Mouse (Mus musculus): ENCODE measurements around the gene Cntn1. TPM values are rescaled to one million over a fixed set of nuclear protein-coding genes. Genes with fewer than 3 reads are reported as not detected.

Gene Cntn1
- total RNA-seq, 1 experiment from 2014 or later, result not detected

- ATAC-seq (replicated peaks; ENCODE audit: low read depth, poor library complexity, severe bottlenecking), result no peak
Observed at GRCm38 (mm10) chr15:92364592-92364991, 313.6 kb downstream of the Cntn1 start.

Other genes with a start within 250 kb of the Cntn1 start
- not detected in 2 replicates for gene Smgc, start 212.9 kb upstream of the Cntn1 start, total RNA-seq (2017)